Mouse (Mus musculus) heart, embryonic 10.5 days (tissue): Measurements from ENCODE around the gene Ankrd44. TPM values are rescaled to one million over a fixed set of nuclear protein-coding genes. Genes with fewer than 3 reads are reported as not detected.

ENCODE experiments used
- DNase-seq: peaks from one replicate; pipeline ENCODE4 v3.0.0-alpha.2; 2017; ENCODE audit warnings: low spot score
- H3K27ac ChIP-seq: fragments of 300-500 bp; sonication (generic); 2 replicates; pipeline ENCODE4 v1.5.1; 2016; ENCODE audit warnings: mild to moderate bottlenecking
- H3K27me3 ChIP-seq: fragments of 300-500 bp; sonication (generic); 2 replicates; pipeline ENCODE4 v1.6.1; 2016; ENCODE audit warnings: mild to moderate bottlenecking; ENCODE audit not compliant: poor library complexity, insufficient read depth, severe bottlenecking
- H3K36me3 ChIP-seq: fragments of 300-500 bp; sonication (generic); 2 replicates; pipeline ENCODE4 v1.6.1; 2016; ENCODE audit warnings: mild to moderate bottlenecking, moderate library complexity
- H3K4me1 ChIP-seq: fragments of 300-500 bp; sonication (generic); 2 replicates; pipeline ENCODE4 v1.6.1; 2016; ENCODE audit warnings: mild to moderate bottlenecking
- H3K4me3 ChIP-seq: fragments of 300-500 bp; sonication (generic); 2 replicates; pipeline ENCODE4 v1.5.1; 2016; ENCODE audit warnings: mild to moderate bottlenecking, moderate library complexity
- H3K9me3 ChIP-seq: fragments of 300-500 bp; sonication (generic); 2 replicates; pipeline ENCODE4 v1.6.1; 2016; ENCODE audit warnings: mild to moderate bottlenecking, moderate library complexity
- WGBS: fragments of 180-500 bp; shearing (Covaris S2); methylation state at CpG from one replicate; pipeline ENCODE4 v1.1.7; 2016; 5-methylcytosine and 5-hydroxymethylcytosine counted together
- polyA plus RNA-seq: library from polyadenylated mRNA; unstranded; fragments of >200 nt; fragmentation: Nextera tagmentation; extraction: Ambion mirVana; gene quantifications from 2 replicates; pipeline ENCODE4 v1.2.1, GENCODE M21; 2016

Gene Ankrd44
- polyA plus RNA-seq, 1 experiment from 2014 or later: 10.9 TPM

- no peak overlapping the region for H3K4me3 ChIP-seq
These were observed 7.5 kb upstream of the Ankrd44 start for GRCm38 (mm10) chr1:54933646-54934045.

GRCm38 (mm10) chr1:54932456-54933115, 6.4 kb upstream of the Ankrd44 start:
- peak; percentile 64 for DNase-seq
- Histone ChIP-seq H3K4me3 (no peak overlapping the region), H3K4me1 (peaks cover 9% of the 10 kb centered on the region; the same call in 1 of the 2 replicates), H3K9me3 (no peaks in the 10 kb centered on the region), H3K27me3 (no peaks in the 10 kb centered on the region), H3K36me3 (no peaks in the 10 kb centered on the region), H3K27ac (no peak overlapping the region)
- 92% methylated on average over 1 of the region's 1 CpGs for WGBS

More at GRCm38 (mm10) chr1:54933646-54934045, 7.5 kb upstream of the Ankrd44 start:
- 84% methylated on average over 5 of the region's 5 CpGs for WGBS
- H3K36me3 ChIP-seq: no peaks in the 10 kb centered on the region
- H3K27ac ChIP-seq: no peak overlapping the region
- H3K9me3 ChIP-seq: no peaks in the 10 kb centered on the region
- no peak for DNase-seq
- H3K4me1 ChIP-seq: peaks cover 9% of the 10 kb centered on the region; the same call in 1 of the 2 replicates
- H3K27me3 ChIP-seq: no peaks in the 10 kb centered on the region

- DNase-seq: peak; percentile 25
- no peaks in the 10 kb centered on the region for H3K9me3 ChIP-seq
- H3K27me3 ChIP-seq: no peaks in the 10 kb centered on the region
- H3K36me3 ChIP-seq: no peaks in the 10 kb centered on the region
- H3K4me3 ChIP-seq: no peak overlapping the region
- no peak overlapping the region for H3K27ac ChIP-seq
- H3K4me1 ChIP-seq: peaks cover 13% of the 10 kb centered on the region; the same call in 1 of the 2 replicates
- 77% methylated on average over 5 of the region's 5 CpGs for WGBS
These were observed 5.0 kb upstream of the Ankrd44 start for GRCm38 (mm10) chr1:54931231-54931630.

- 50% methylated on average over 8 of the region's 8 CpGs for WGBS
- 0 out of 2 replicates have a peak overlapping the region, but pooled peaks have one; percentile 6 for H3K27ac ChIP-seq
- peaks cover 13% of the 10 kb centered on the region; the same call in 1 of the 2 replicates for H3K4me1 ChIP-seq
- H3K4me3 ChIP-seq: no peak overlapping the region
- no peaks in the 10 kb centered on the region for H3K36me3 ChIP-seq
- no peaks in the 10 kb centered on the region for H3K9me3 ChIP-seq
- no peaks in the 10 kb centered on the region for H3K27me3 ChIP-seq
- peak; percentile 74 for DNase-seq
These were observed 4.5 kb upstream of the Ankrd44 start for GRCm38 (mm10) chr1:54930670-54931200.

DNA sequence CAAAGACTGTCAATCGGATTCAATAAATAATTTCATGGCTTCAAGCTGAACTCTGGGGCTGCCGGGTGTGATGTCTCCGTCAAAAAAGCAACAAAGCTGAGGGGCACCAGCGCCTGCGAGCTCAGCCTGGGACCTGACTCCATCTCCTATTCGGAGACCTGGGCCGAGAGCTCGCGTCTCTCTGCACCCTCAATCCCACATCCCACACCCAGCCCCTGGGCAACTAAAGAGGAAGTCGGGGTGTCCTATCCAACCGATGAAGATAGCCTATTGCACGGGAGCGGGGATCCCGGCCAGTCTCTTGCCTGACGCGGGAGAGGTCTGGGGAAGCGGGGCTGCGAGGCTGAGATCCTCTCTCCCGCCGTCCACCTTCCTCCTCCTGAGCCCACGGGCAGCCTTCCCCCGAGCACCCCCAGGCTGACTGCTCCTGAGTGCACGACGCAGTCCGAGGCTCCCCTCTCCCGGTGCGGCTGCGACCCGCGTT, 694 bp downstream of the Ankrd44 start:
- H3K36me3 ChIP-seq: no peaks in the 10 kb centered on the region
- peak overlapping the region; percentile 90 for H3K4me3 ChIP-seq
- no peak for DNase-seq
- peak overlapping the region; percentile 93 for H3K27ac ChIP-seq
- peaks cover 20% of the 10 kb centered on the region; the same call in 1 of the 2 replicates for H3K4me1 ChIP-seq
- no peaks in the 10 kb centered on the region for H3K9me3 ChIP-seq
- 0 out of 2 replicates have a peak, but pooled peaks cover 4% of the 10 kb centered on the region for H3K27me3 ChIP-seq
- WGBS: 1% methylated on average over 30 of the region's 30 CpGs

DNA sequence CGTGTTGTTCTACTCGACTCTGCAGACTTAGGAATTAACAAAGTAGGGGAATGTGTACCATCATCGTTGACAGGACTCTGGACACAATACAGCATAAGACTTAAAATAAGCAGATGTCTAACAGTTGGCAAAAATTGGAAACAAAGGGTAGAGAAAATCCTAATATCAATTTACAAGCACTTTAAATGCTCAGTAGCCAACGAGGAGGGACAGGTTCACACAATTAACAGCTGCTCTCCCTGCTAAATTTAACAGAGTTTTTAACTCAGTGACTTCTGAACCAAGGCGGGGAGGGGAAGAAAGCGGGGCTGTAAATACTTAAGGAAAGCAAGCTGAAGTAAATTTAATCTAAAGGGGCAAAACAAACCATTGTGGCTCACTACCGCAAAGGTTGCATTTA, 1.4 kb downstream of the Ankrd44 start:
- 52% methylated on average over 7 of the region's 7 CpGs for WGBS
- 0 out of 2 replicates have a peak, but pooled peaks cover 4% of the 10 kb centered on the region for H3K27me3 ChIP-seq

GRCm38 (mm10) chr1:54924309-54924685, 1.9 kb downstream of the Ankrd44 start:
- no peaks in the 10 kb centered on the region for H3K9me3 ChIP-seq
- WGBS: 63% methylated on average over 4 of the region's 4 CpGs

More for the DNA sequence above, 1.4 kb downstream of the Ankrd44 start:
- peaks cover 18% of the 10 kb centered on the region; the same call in 1 of the 2 replicates for H3K4me1 ChIP-seq
- DNase-seq: no peak
- H3K9me3 ChIP-seq: no peaks in the 10 kb centered on the region
- no peak overlapping the region for H3K27ac ChIP-seq
- H3K36me3 ChIP-seq: no peaks in the 10 kb centered on the region
- peak overlapping the region; percentile 90 for H3K4me3 ChIP-seq

GRCm38 (mm10) chr1:54923366-54924308, 2.5 kb downstream of the Ankrd44 start:
- Histone ChIP-seq H3K27me3 (0 out of 2 replicates have a peak, but pooled peaks cover 4% of the 10 kb centered on the region), H3K4me3 (no peak overlapping the region), H3K27ac (no peak overlapping the region), H3K4me1 (peaks cover 18% of the 10 kb centered on the region; the same call in 1 of the 2 replicates), H3K36me3 (no peaks in the 10 kb centered on the region), H3K9me3 (no peaks in the 10 kb centered on the region)
- WGBS: 66% methylated on average over 6 of the region's 6 CpGs
- no peak for DNase-seq

More at GRCm38 (mm10) chr1:54924309-54924685, 1.9 kb downstream of the Ankrd44 start:
- H3K27ac ChIP-seq: no peak overlapping the region
- H3K4me1 ChIP-seq: peaks cover 18% of the 10 kb centered on the region; the same call in 1 of the 2 replicates
- H3K4me3 ChIP-seq: peak overlapping the region; percentile 90; the same call in 1 of the 2 replicates
- H3K36me3 ChIP-seq: no peaks in the 10 kb centered on the region
- DNase-seq: no peak
- 0 out of 2 replicates have a peak, but pooled peaks cover 4% of the 10 kb centered on the region for H3K27me3 ChIP-seq

GRCm38 (mm10) chr1:54922707-54923106, 3.5 kb downstream of the Ankrd44 start:
- Histone ChIP-seq H3K4me1 (peaks cover 18% of the 10 kb centered on the region; the same call in 1 of the 2 replicates), H3K27me3 (0 out of 2 replicates have a peak, but pooled peaks cover 4% of the 10 kb centered on the region), H3K4me3 (no peak overlapping the region), H3K36me3 (no peaks in the 10 kb centered on the region), H3K27ac (no peak overlapping the region), H3K9me3 (no peaks in the 10 kb centered on the region)
- 75% methylated on average over 8 of the region's 8 CpGs for WGBS
- DNase-seq: no peak

DNA sequence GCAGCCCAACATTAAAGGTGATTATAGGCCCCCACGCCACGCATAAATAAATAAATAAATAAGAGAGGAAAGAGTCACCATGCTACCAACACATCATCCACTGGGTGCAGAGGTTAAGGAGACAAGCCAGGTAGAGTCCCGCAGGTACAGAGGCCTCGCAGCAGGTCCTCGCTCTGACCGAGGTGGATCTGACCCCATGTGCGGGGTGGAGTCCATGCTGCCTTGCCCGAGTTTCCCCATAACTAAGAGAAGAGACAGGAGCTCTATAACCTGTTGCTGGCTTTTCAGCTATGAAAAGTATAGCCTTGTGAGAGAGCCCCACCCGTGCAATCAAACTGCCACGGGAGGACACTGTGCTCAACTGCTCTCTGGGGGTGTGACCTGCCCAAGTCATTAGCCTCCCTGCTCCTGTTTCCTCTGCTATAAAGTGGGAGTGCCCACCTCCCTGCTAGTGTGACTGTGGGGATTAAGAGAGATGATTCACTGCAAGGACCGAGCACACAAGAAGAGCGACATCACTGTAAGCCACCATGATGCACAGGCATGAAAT, 4.1 kb downstream of the Ankrd44 start:
- Histone ChIP-seq H3K4me1 (peaks cover 18% of the 10 kb centered on the region; the same call in 1 of the 2 replicates), H3K27ac (no peak overlapping the region), H3K4me3 (no peak overlapping the region), H3K9me3 (no peaks in the 10 kb centered on the region), H3K27me3 (0 out of 2 replicates have a peak, but pooled peaks cover 4% of the 10 kb centered on the region), H3K36me3 (no peaks in the 10 kb centered on the region)
- 73% methylated on average over 12 of the region's 12 CpGs for WGBS
- DNase-seq: no peak

DNA sequence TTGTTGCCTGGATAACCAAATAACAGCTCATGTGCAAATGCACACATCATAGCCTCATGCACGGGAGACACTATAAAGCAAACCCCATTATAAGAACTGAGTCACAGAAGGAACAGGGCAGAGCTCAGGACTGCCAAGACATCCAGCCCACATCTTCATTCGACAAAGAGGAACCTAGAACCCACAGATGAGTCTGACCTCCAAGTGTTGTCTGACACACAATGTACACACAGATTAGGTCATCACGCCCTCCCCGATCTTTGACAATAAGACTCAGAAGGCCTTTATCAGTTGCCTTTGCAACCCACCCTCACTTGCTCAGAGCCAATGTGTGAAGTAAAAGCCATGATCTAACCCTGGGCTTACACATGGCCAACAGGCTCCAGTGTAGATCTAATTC, 6.1 kb downstream of the Ankrd44 start:
- no peak for DNase-seq
- no peak overlapping the region for H3K4me3 ChIP-seq
- 0 out of 2 replicates have a peak, but pooled peaks cover 4% of the 10 kb centered on the region for H3K27me3 ChIP-seq
- H3K4me1 ChIP-seq: peaks cover 21% of the 10 kb centered on the region
- WGBS: 85% methylated on average over 4 of the region's 4 CpGs
- no peaks in the 10 kb centered on the region for H3K9me3 ChIP-seq
- H3K27ac ChIP-seq: no peak overlapping the region
- no peaks in the 10 kb centered on the region for H3K36me3 ChIP-seq

- Histone ChIP-seq H3K9me3 (no peaks in the 10 kb centered on the region), H3K27ac (no peak overlapping the region), H3K4me3 (no peak overlapping the region), H3K36me3 (no peaks in the 10 kb centered on the region), H3K27me3 (no peaks in the 10 kb centered on the region), H3K4me1 (peaks cover 19% of the 10 kb centered on the region)
- no peak for DNase-seq
- WGBS: 63% methylated on average over 4 of the region's 4 CpGs
These were observed 9.7 kb downstream of the Ankrd44 start for GRCm38 (mm10) chr1:54916456-54916855.
